Mouse (Mus musculus) left cerebral cortex, postnatal 14 days (tissue): ENCODE measurements at regions not wholly inside any gene's neighbourhood (a gene's known extent, or its start where the extent isn't known, plus 50 kb on each side); places are given as distances from the start of the nearest gene placed in this dataset.
A peak's percentile ranks its signal among the peaks of the same experiment; 100 is the strongest.

ENCODE experiments used
- DNase-seq, 2 experiments: peaks; one replicate each; pipeline ENCODE4 v3.0.0; 2021 to 2022; ENCODE audit warnings: low spot score in 2 of 2, mixed read lengths in 1 of 2
- intact Hi-C: fragments of 180-260 bp; cut with DNase I; formaldehyde crosslinking; loops from one replicate; pipeline ENCODE4 v1.15.1; 2025

GRCm38 (mm10) chr13:44581947-44582766 lies 147.1 kb upstream of the Jarid2 start:
- DNase-seq, result no peak
- intact Hi-C loops, result no loop called here

GRCm38 (mm10) chr13:44582767-44583085 lies 146.5 kb upstream of the Jarid2 start:
- no peak for DNase-seq
- intact Hi-C loops, result no loop called here

- DNase-seq, result no peak
- intact Hi-C loops, result no loop called here
Measured at GRCm38 (mm10) chr13:44583614-44584013, 145.7 kb upstream of the Jarid2 start.

GRCm38 (mm10) chr13:44584151-44584550 lies 145.1 kb upstream of the Jarid2 start:
- DNase-seq, result no peak
- intact Hi-C loops, result no loop called here

GRCm38 (mm10) chr13:44584551-44584950 lies 144.7 kb upstream of the Jarid2 start:
- no peak for DNase-seq
- intact Hi-C loops, result no loop called here

GRCm38 (mm10) chr13:44587846-44588245 lies 141.4 kb upstream of the Jarid2 start:
- DNase-seq, result no peak
- intact Hi-C loops, result no loop called here

GRCm38 (mm10) chr13:44594645-44595044 lies 134.6 kb upstream of the Jarid2 start:
- intact Hi-C loops, result no loop called here
- DNase-seq, result no peak

GRCm38 (mm10) chr13:44597666-44598065 lies 131.6 kb upstream of the Jarid2 start:
- DNase-seq, result no peak

GRCm38 (mm10) chr13:44601024-44601423 lies 128.2 kb upstream of the Jarid2 start:
- intact Hi-C loops, result no loop called here
- no peak for DNase-seq

More at GRCm38 (mm10) chr13:44597666-44598065, 131.6 kb upstream of the Jarid2 start:
- intact Hi-C loops, result no loop called here

- intact Hi-C loops, result no loop called here
- no peak for DNase-seq
Measured at GRCm38 (mm10) chr13:44602658-44603057, 126.6 kb upstream of the Jarid2 start.

- DNase-seq, result peak in 1 of 2 experiments; percentile 6
- intact Hi-C loops, result no loop called here
Measured at GRCm38 (mm10) chr13:44607316-44608285, 121.7 kb upstream of the Jarid2 start.

GRCm38 (mm10) chr13:44608286-44608675 lies 121.0 kb upstream of the Jarid2 start:
- intact Hi-C loops, result no loop called here

GRCm38 (mm10) chr13:44608681-44609335 lies 120.5 kb upstream of the Jarid2 start:
- DNase-seq, result no peak
- intact Hi-C loops, result no loop called here

More at GRCm38 (mm10) chr13:44608286-44608675, 121.0 kb upstream of the Jarid2 start:
- no peak for DNase-seq

- intact Hi-C loops, result no loop called here
- DNase-seq, result no peak
Measured at GRCm38 (mm10) chr13:44609606-44610005, 119.7 kb upstream of the Jarid2 start.

- no peak for DNase-seq
- intact Hi-C loops, result no loop called here
Measured at GRCm38 (mm10) chr13:44615696-44616095, 113.6 kb upstream of the Jarid2 start.

GRCm38 (mm10) chr13:44618368-44618767 lies 110.9 kb upstream of the Jarid2 start:
- no peak for DNase-seq
- intact Hi-C loops, result no loop called here

- intact Hi-C loops, result no loop called here
- DNase-seq, result peak in 1 of 2 experiments; percentile 9
Measured at GRCm38 (mm10) chr13:44622661-44623355, 106.5 kb upstream of the Jarid2 start.

GRCm38 (mm10) chr13:44624716-44625115 lies 104.6 kb upstream of the Jarid2 start:
- intact Hi-C loops, result no loop called here
- DNase-seq, result no peak

- intact Hi-C loops, result no loop called here
- DNase-seq, result no peak
Measured at GRCm38 (mm10) chr13:44625792-44626191, 103.5 kb upstream of the Jarid2 start.
